Mouse (Mus musculus): ENCODE measurements around the gene En2. TPM values are rescaled to one million over a fixed set of nuclear protein-coding genes. Genes with fewer than 3 reads are reported as not detected.

The En2 gene
- polyA plus RNA-seq, 1 experiment, result 0.36 TPM

- no peaks in the 10 kb centered on the region for H3K36me3 ChIP-seq (ENCODE audit: control insufficient read depth, insufficient read depth, low read length)
- peaks cover 2% of the 10 kb centered on the region for H3K4me1 ChIP-seq (ENCODE audit: control insufficient read depth, insufficient read depth, low read length)
- TF ChIP-seq POLR2A (IDR thresholded peaks at IDR 0.05; ENCODE audit: control insufficient read depth, low read depth, low read length) (no peak), CTCF (IDR thresholded peaks at IDR 0.05; ENCODE audit: control insufficient read depth, insufficient read depth, insufficient replicate concordance, low read depth, low read length) (no peak)
- no peaks in the 10 kb centered on the region; the same call in 1 of the 2 replicates for H3K27me3 ChIP-seq (ENCODE audit: control insufficient read depth, insufficient read depth, low read length)
- H3K27ac ChIP-seq (ENCODE audit: control insufficient read depth, insufficient read depth, low read depth, low read length), result no peak overlapping the region
- H3K4me3 ChIP-seq (ENCODE audit: control insufficient read depth, low read depth, low read length), result no peak overlapping the region
Measured at GRCm38 (mm10) chr5:28123455-28123825, 42.1 kb upstream of the En2 start.

- Histone ChIP-seq H3K27me3 (ENCODE audit: control insufficient read depth, insufficient read depth, low read length) (no peaks in the 10 kb centered on the region; the same call in 1 of the 2 replicates), H3K4me1 (ENCODE audit: control insufficient read depth, insufficient read depth, low read length) (no peaks in the 10 kb centered on the region; the same call in none of the 2 replicates), H3K4me3 (ENCODE audit: control insufficient read depth, low read depth, low read length) (no peak overlapping the region), H3K36me3 (ENCODE audit: control insufficient read depth, insufficient read depth, low read length) (no peaks in the 10 kb centered on the region), H3K27ac (ENCODE audit: control insufficient read depth, insufficient read depth, low read depth, low read length) (no peak overlapping the region)
- no peak for TF ChIP-seq CTCF (IDR thresholded peaks at IDR 0.05; ENCODE audit: control insufficient read depth, insufficient read depth, insufficient replicate concordance, low read depth, low read length)
- TF ChIP-seq POLR2A (IDR thresholded peaks at IDR 0.05; ENCODE audit: control insufficient read depth, low read depth, low read length), result no peak
Measured at GRCm38 (mm10) chr5:28124321-28125230, 40.9 kb upstream of the En2 start.

- no peaks in the 10 kb centered on the region; the same call in 1 of the 2 replicates for H3K4me1 ChIP-seq (ENCODE audit: control insufficient read depth, insufficient read depth, low read length)
- no peaks in the 10 kb centered on the region for H3K27me3 ChIP-seq (ENCODE audit: control insufficient read depth, insufficient read depth, low read length)
- no peak overlapping the region for H3K4me3 ChIP-seq (ENCODE audit: control insufficient read depth, low read depth, low read length)
- no peaks in the 10 kb centered on the region for H3K36me3 ChIP-seq (ENCODE audit: control insufficient read depth, insufficient read depth, low read length)
- no peak overlapping the region for H3K27ac ChIP-seq (ENCODE audit: control insufficient read depth, insufficient read depth, low read depth, low read length)
- TF ChIP-seq POLR2A (IDR thresholded peaks at IDR 0.05; ENCODE audit: control insufficient read depth, low read depth, low read length) (no peak), CTCF (IDR thresholded peaks at IDR 0.05; ENCODE audit: control insufficient read depth, insufficient read depth, insufficient replicate concordance, low read depth, low read length) (no peak)
Measured at GRCm38 (mm10) chr5:28128851-28129250, 36.6 kb upstream of the En2 start.

- Histone ChIP-seq H3K4me3 (ENCODE audit: control insufficient read depth, low read depth, low read length) (no peak overlapping the region), H3K27ac (ENCODE audit: control insufficient read depth, insufficient read depth, low read depth, low read length) (no peak overlapping the region), H3K36me3 (ENCODE audit: control insufficient read depth, insufficient read depth, low read length) (no peaks in the 10 kb centered on the region), H3K27me3 (ENCODE audit: control insufficient read depth, insufficient read depth, low read length) (no peaks in the 10 kb centered on the region), H3K4me1 (ENCODE audit: control insufficient read depth, insufficient read depth, low read length) (no peaks in the 10 kb centered on the region)
- TF ChIP-seq CTCF (IDR thresholded peaks at IDR 0.05; ENCODE audit: control insufficient read depth, insufficient read depth, insufficient replicate concordance, low read depth, low read length) (no peak), POLR2A (IDR thresholded peaks at IDR 0.05; ENCODE audit: control insufficient read depth, low read depth, low read length) (no peak)
Measured at GRCm38 (mm10) chr5:28132231-28132630, 33.3 kb upstream of the En2 start.

GRCm38 (mm10) chr5:28136438-28136837 lies 29.1 kb upstream of the En2 start:
- Histone ChIP-seq H3K36me3 (ENCODE audit: control insufficient read depth, insufficient read depth, low read length) (no peaks in the 10 kb centered on the region), H3K27me3 (ENCODE audit: control insufficient read depth, insufficient read depth, low read length) (no peaks in the 10 kb centered on the region), H3K4me1 (ENCODE audit: control insufficient read depth, insufficient read depth, low read length) (no peaks in the 10 kb centered on the region), H3K4me3 (ENCODE audit: control insufficient read depth, low read depth, low read length) (no peak overlapping the region), H3K27ac (ENCODE audit: control insufficient read depth, insufficient read depth, low read depth, low read length) (no peak overlapping the region)
- TF ChIP-seq POLR2A (IDR thresholded peaks at IDR 0.05; ENCODE audit: control insufficient read depth, low read depth, low read length) (no peak), CTCF (IDR thresholded peaks at IDR 0.05; ENCODE audit: control insufficient read depth, insufficient read depth, insufficient replicate concordance, low read depth, low read length) (no peak)

GRCm38 (mm10) chr5:28144555-28144954 lies 20.9 kb upstream of the En2 start:
- no peak overlapping the region for H3K27ac ChIP-seq (ENCODE audit: control insufficient read depth, insufficient read depth, low read depth, low read length)
- no peaks in the 10 kb centered on the region for H3K27me3 ChIP-seq (ENCODE audit: control insufficient read depth, insufficient read depth, low read length)
- H3K4me1 ChIP-seq (ENCODE audit: control insufficient read depth, insufficient read depth, low read length), result no peaks in the 10 kb centered on the region
- no peak overlapping the region for H3K4me3 ChIP-seq (ENCODE audit: control insufficient read depth, low read depth, low read length)
- TF ChIP-seq POLR2A (IDR thresholded peaks at IDR 0.05; ENCODE audit: control insufficient read depth, low read depth, low read length) (no peak), CTCF (IDR thresholded peaks at IDR 0.05; ENCODE audit: control insufficient read depth, insufficient read depth, insufficient replicate concordance, low read depth, low read length) (no peak)
- H3K36me3 ChIP-seq (ENCODE audit: control insufficient read depth, insufficient read depth, low read length), result no peaks in the 10 kb centered on the region

- Histone ChIP-seq H3K4me1 (ENCODE audit: control insufficient read depth, insufficient read depth, low read length) (no peaks in the 10 kb centered on the region), H3K27me3 (ENCODE audit: control insufficient read depth, insufficient read depth, low read length) (no peaks in the 10 kb centered on the region), H3K4me3 (ENCODE audit: control insufficient read depth, low read depth, low read length) (no peak overlapping the region), H3K36me3 (ENCODE audit: control insufficient read depth, insufficient read depth, low read length) (no peaks in the 10 kb centered on the region), H3K27ac (ENCODE audit: control insufficient read depth, insufficient read depth, low read depth, low read length) (no peak overlapping the region)
- no peak for TF ChIP-seq POLR2A (IDR thresholded peaks at IDR 0.05; ENCODE audit: control insufficient read depth, low read depth, low read length)
- TF ChIP-seq CTCF (IDR thresholded peaks at IDR 0.05; ENCODE audit: control insufficient read depth, insufficient read depth, insufficient replicate concordance, low read depth, low read length), result no peak
Measured at GRCm38 (mm10) chr5:28146018-28146417, 19.5 kb upstream of the En2 start.

All from testis, adult 2 months (tissue).